Mouse (Mus musculus) spleen, postnatal 10 days (tissue): ENCODE data around the gene Jade2.
"Not testable (repeated sequence)": the region's sequence is repeated elsewhere in the genome, so short reads cannot be mapped to it uniquely, and the experiment has no call there.

Source experiments
- DNase-seq, 2 experiments: peaks; one replicate each; pipeline ENCODE4 v3.0.0; 2021 to 2022; ENCODE audit warnings: low spot score in 2 of 2

The Jade2 gene

GRCm38 (mm10) chr11:51796272-51796671 is 61.2 kb downstream of the Jade2 start:
- no peak for DNase-seq

GRCm38 (mm10) chr11:51790662-51791061 is 66.8 kb downstream of the Jade2 start:
- DNase-seq = no peak

- not testable (repeated sequence) for DNase-seq
These were observed 67.7 kb downstream of the Jade2 start for GRCm38 (mm10) chr11:51789735-51790134.

GRCm38 (mm10) chr11:51785926-51786325 is 71.5 kb downstream of the Jade2 start:
- DNase-seq = peak; percentile 62 to 81

DNA sequence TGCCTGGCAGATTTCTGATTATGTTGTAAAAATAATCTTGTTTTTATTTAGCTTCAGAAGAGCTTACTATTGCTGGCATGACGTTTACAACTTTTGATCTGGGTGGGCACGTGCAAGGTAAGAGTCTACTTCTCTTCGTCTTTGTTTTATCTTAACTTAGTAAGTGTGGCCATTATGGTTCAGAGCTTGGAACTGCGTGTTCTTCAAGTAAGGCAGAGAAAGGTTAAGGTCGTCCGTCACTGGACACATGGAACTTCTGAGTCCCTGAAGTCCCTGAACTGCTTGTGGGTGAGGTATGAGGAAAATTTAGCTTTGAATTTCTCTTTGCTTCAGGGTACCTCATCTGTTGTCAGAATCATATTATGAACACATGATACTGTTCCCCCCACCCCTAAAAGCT is 74.7 kb downstream of the Jade2 start:
- DNase-seq = no peak

GRCm38 (mm10) chr11:51780773-51781267 is 76.6 kb downstream of the Jade2 start:
- no peak for DNase-seq

DNA sequence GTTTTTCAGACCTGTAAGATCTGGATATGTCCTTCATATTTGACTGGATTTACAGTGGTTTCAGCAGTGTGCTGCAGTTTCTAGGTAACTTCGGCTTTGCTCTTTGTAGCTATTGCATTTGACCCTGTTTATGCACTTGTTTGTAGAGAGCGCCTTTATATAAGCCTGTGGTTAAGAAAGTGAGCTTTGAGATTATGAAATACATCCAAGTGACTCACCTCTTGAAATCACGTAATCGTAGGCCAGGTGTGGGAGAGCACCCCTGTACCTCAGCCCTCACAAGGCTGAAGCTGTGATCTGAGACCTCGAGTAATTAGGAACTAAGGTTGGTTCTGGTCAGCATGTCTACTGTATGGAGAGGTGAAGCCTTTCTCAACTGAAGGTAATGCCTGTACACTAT is 80.0 kb downstream of the Jade2 start:
- DNase-seq = no peak

GRCm38 (mm10) chr11:51775507-51775906 is 81.9 kb downstream of the Jade2 start:
- DNase-seq = no peak

DNA sequence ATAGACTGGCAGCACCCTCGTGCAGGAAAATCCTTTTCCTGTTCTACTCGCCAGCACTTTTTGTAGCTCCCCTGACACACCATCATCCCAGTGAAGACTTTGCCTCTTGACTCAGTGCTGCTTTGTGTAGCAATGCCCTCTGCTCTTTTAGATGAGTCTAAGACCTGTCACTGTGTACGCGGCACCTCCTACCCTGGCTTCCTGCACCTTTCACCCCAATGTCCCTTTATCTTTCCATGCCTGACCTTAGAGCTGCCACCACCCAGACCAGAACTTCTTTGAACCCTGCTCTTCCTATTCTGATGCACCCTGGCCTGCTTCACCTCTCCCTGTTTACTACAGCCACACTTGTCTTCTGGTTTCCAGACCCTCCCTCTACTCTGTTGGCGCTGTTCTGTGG is 89.2 kb downstream of the Jade2 start:
- no peak for DNase-seq

GRCm38 (mm10) chr11:51767579-51768220 is 89.8 kb downstream of the Jade2 start:
- no peak for DNase-seq

GRCm38 (mm10) chr11:51764816-51765215 is 92.6 kb downstream of the Jade2 start:
- no peak for DNase-seq

GRCm38 (mm10) chr11:51763955-51764354 is 93.5 kb downstream of the Jade2 start:
- no peak for DNase-seq
